Comparison of ENCODE assay signal across 21 mouse cellular contexts in the genomic region with DNA sequence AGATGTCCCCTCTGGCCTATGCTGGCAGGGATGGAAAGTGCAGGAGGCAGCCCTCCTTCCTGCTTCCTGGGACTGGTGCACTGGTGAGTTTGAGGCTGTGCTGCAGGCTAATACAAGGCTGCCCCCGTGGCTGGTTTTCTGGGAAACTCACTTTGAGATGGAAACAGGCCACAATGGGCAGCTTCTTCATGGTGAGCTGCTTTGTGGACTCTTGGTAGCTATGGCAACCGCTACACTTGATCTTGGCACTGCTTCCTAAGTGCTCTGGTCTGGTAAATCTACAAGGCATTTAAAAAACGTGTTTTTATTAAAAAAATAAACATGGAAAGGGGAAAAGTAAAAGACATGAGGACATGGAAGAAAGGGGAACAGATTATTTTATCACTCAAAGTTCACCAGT. TPM values are rescaled to one million over a fixed set of nuclear protein-coding genes. Genes with fewer than 3 reads are reported as not detected.
DNase-seq lines count a peak whose midpoint lies in the region; ATAC-seq and TF ChIP-seq lines count a peak whose summit lies in the region.
"Had no signal": no experiment of that assay in that cellular context is flagged by ENCODE, and none has a peak within 500 bp of the region (broad histone marks: within the 10 kb centered on the region; RNA-seq: fewer than 3 reads in every experiment).

No protein-coding gene starts in this region.

- no peak for TF ChIP-seq CTCF in lung, postnatal 0 days (IDR thresholded peaks at IDR 0.05)

- H3K27me3 ChIP-seq in hindbrain, embryonic 14.5 days (ENCODE audit: control insufficient read depth, insufficient read depth, low read length) = no peaks in the 10 kb centered on the region
- no peaks in the 10 kb centered on the region for H3K27me3 ChIP-seq in hindbrain, embryonic 12.5 days
- no peaks in the 10 kb centered on the region for H3K27me3 ChIP-seq in lung, postnatal 0 days (replicated peaks; ENCODE audit: insufficient read depth, low read length)
- no peaks in the 10 kb centered on the region for H3K27me3 ChIP-seq in neural tube, embryonic 14.5 days (ENCODE audit: control insufficient read depth, insufficient read depth, low read length)
- H3K27me3 ChIP-seq: embryonic facial prominence, embryonic 15.5 days; heart, embryonic 12.5 days had no signal

- TF ChIP-seq EP300 in lung, postnatal 0 days (IDR thresholded peaks at IDR 0.05) = no peak

- peaks cover 100% of the 10 kb centered on the region for H3K36me3 ChIP-seq in hindbrain, embryonic 14.5 days (replicated peaks; ENCODE audit: control insufficient read depth, insufficient read depth)
- H3K36me3 ChIP-seq in hindbrain, embryonic 12.5 days = peaks cover 100% of the 10 kb centered on the region
- H3K36me3 ChIP-seq in lung, postnatal 0 days (ENCODE audit: insufficient read depth, low read length) = peaks cover 81% of the 10 kb centered on the region
- H3K36me3 ChIP-seq in neural tube, embryonic 14.5 days (ENCODE audit: control insufficient read depth, insufficient read depth, low read length) = peaks cover 97% of the 10 kb centered on the region

- no peak overlapping the region for H3K27ac ChIP-seq in hindbrain, embryonic 14.5 days
- H3K27ac ChIP-seq in hindbrain, embryonic 12.5 days = no peak overlapping the region
- H3K27ac ChIP-seq in lung, postnatal 0 days (ENCODE audit: low read length) = no peak overlapping the region
- H3K27ac ChIP-seq in neural tube, embryonic 14.5 days (ENCODE audit: low read depth, low read length) = no peak overlapping the region
- H3K27ac ChIP-seq: embryonic facial prominence, embryonic 15.5 days; forebrain, embryonic 10.5 days; gastrocnemius, adult 2 months had no signal

- no peaks in the 10 kb centered on the region for H3K4me1 ChIP-seq in hindbrain, embryonic 14.5 days (replicated peaks; ENCODE audit: control insufficient read depth, insufficient read depth, low read length)
- H3K4me1 ChIP-seq in hindbrain, embryonic 12.5 days = no peaks in the 10 kb centered on the region
- H3K4me1 ChIP-seq in lung, postnatal 0 days (ENCODE audit: insufficient read depth, low read depth, low read length) = no peaks in the 10 kb centered on the region
- no peaks in the 10 kb centered on the region for H3K4me1 ChIP-seq in neural tube, embryonic 14.5 days (ENCODE audit: control insufficient read depth, insufficient read depth, low read length)
- H3K4me1 ChIP-seq: embryonic facial prominence, embryonic 15.5 days; forebrain, embryonic 10.5 days had no signal

- H3K9ac ChIP-seq in hindbrain, embryonic 14.5 days = no peak overlapping the region
- no peak overlapping the region for H3K9ac ChIP-seq in hindbrain, embryonic 12.5 days
- no peak overlapping the region for H3K9ac ChIP-seq in lung, postnatal 0 days (replicated peaks; ENCODE audit: low read depth)
- no peak overlapping the region for H3K9ac ChIP-seq in neural tube, embryonic 14.5 days (replicated peaks; ENCODE audit: low read depth, low read length)
- H3K9ac ChIP-seq: embryonic facial prominence, embryonic 15.5 days; heart, embryonic 12.5 days had no signal

- no peak overlapping the region for H3K4me3 ChIP-seq in hindbrain, embryonic 14.5 days (replicated peaks; ENCODE audit: low read length)
- no peak overlapping the region for H3K4me3 ChIP-seq in hindbrain, embryonic 12.5 days
- H3K4me3 ChIP-seq in lung, postnatal 0 days (ENCODE audit: low read depth, low read length) = no peak overlapping the region
- H3K4me3 ChIP-seq in neural tube, embryonic 14.5 days (ENCODE audit: low read depth, low read length) = no peak overlapping the region
- H3K4me3 ChIP-seq: embryonic facial prominence, embryonic 15.5 days; erythroblast, embryonic 14.5 days; forebrain, embryonic 10.5 days; gastrocnemius, adult 2 months; heart, embryonic 12.5 days had no signal

- no peak overlapping the region for H3K4me2 ChIP-seq in hindbrain, embryonic 14.5 days (replicated peaks)
- no peak overlapping the region for H3K4me2 ChIP-seq in hindbrain, embryonic 12.5 days (replicated peaks)
- no peak overlapping the region for H3K4me2 ChIP-seq in lung, postnatal 0 days (replicated peaks; ENCODE audit: low read depth, low read length)
- H3K4me2 ChIP-seq in neural tube, embryonic 14.5 days (ENCODE audit: low read depth, low read length) = no peak overlapping the region
- H3K4me2 ChIP-seq: embryonic facial prominence, embryonic 15.5 days; heart, embryonic 12.5 days had no signal

- WGBS in hindbrain, embryonic 14.5 days = 63% methylated on average over 3 of the region's 3 CpGs
- 71% methylated on average over 3 of the region's 3 CpGs for WGBS in hindbrain, embryonic 12.5 days
- WGBS in lung, postnatal 0 days = 54% methylated on average over 3 of the region's 3 CpGs
- 64% methylated on average over 3 of the region's 3 CpGs for WGBS in neural tube, embryonic 14.5 days

- peak; percentile 21; the same call in 1 of the 2 replicates for ATAC-seq in hindbrain, embryonic 14.5 days (ENCODE audit: low FRiP score)
- no peak for ATAC-seq in hindbrain, embryonic 12.5 days (ENCODE audit: low FRiP score)
- no peak for ATAC-seq in lung, postnatal 0 days
- ATAC-seq in neural tube, embryonic 14.5 days (ENCODE audit: low read depth) = peak; percentile 28; the same call in 1 of the 2 replicates
- ATAC-seq: intestine, embryonic 16.5 days had no signal

- no peak for DNase-seq in hindbrain, embryonic 14.5 days (ENCODE audit: low spot score)
- DNase-seq in lung, postnatal 0 days (ENCODE audit: low spot score) = peak; percentile 39
- DNase-seq in lung, postnatal 4 days = no peak
- no peak for DNase-seq in neural tube, embryonic 10.5 days (ENCODE audit: extremely low spot score, low spot score)
- DNase-seq in thymus, postnatal 36 days = no peak
- DNase-seq: adrenal gland, adult 8-10 months; adrenal gland, postnatal 36 days; cerebellum, adult 11 months; cerebellum, adult 8-10 months; cerebellum, postnatal 14 days; embryo, embryonic 11 days; gastrocnemius, adult 2 months; gastrocnemius, postnatal 25 days had no signal

- H3K9me3 ChIP-seq in hindbrain, embryonic 14.5 days (ENCODE audit: control insufficient read depth, low read length) = no peaks in the 10 kb centered on the region
- H3K9me3 ChIP-seq in hindbrain, embryonic 12.5 days (replicated peaks) = no peaks in the 10 kb centered on the region
- no peaks in the 10 kb centered on the region for H3K9me3 ChIP-seq in lung, postnatal 0 days (ENCODE audit: low read length)
- no peaks in the 10 kb centered on the region for H3K9me3 ChIP-seq in neural tube, embryonic 14.5 days (ENCODE audit: control insufficient read depth, low read length)
- H3K9me3 ChIP-seq: embryonic facial prominence, embryonic 15.5 days; forebrain, embryonic 10.5 days; heart, embryonic 12.5 days had no signal

RNA-seq across cellular contexts. Expression of gene Usp22, which starts 16.7 kb away (rescaled TPM):
- 473 and 509 TPM in 2 replicates for polyA plus RNA-seq in hindbrain, embryonic 14.5 days (2014; fragmentation: Nextera tagmentation; extraction: Ambion mirVana)
- 344 and 354 TPM in 2 replicates for polyA plus RNA-seq in hindbrain, embryonic 12.5 days (2016; fragmentation: Nextera tagmentation; extraction: Ambion mirVana)
- polyA plus RNA-seq in lung, postnatal 0 days (2015; fragmentation: Nextera tagmentation; extraction: Ambion mirVana) = 38.4 and 39.9 TPM in 2 replicates
- polyA plus RNA-seq in neural tube, embryonic 14.5 days (2014; fragmentation: Nextera tagmentation; extraction: Ambion mirVana) = 526 and 544 TPM in 2 replicates

RNA-seq across cellular contexts. Expression of gene Tnfrsf13b, which starts 31.6 kb away (rescaled TPM):
- 0.96 and 1.1 TPM in 2 replicates for polyA plus RNA-seq in hindbrain, embryonic 14.5 days (2014; fragmentation: Nextera tagmentation; extraction: Ambion mirVana)
- 1.1 and 1.5 TPM in 2 replicates for polyA plus RNA-seq in hindbrain, embryonic 12.5 days (2016; fragmentation: Nextera tagmentation; extraction: Ambion mirVana)
- polyA plus RNA-seq in lung, postnatal 0 days (2015; fragmentation: Nextera tagmentation; extraction: Ambion mirVana) = 8.5 and 10.8 TPM in 2 replicates
- 0.67 and 1.3 TPM in 2 replicates for polyA plus RNA-seq in neural tube, embryonic 14.5 days (2014; fragmentation: Nextera tagmentation; extraction: Ambion mirVana)

RNA-seq across cellular contexts. Expression of gene Aldh3a1, which starts 49.2 kb away (rescaled TPM):
- 0.16 TPM in 1 of 2 replicates, not detected in the other for polyA plus RNA-seq in hindbrain, embryonic 14.5 days (2014; fragmentation: Nextera tagmentation; extraction: Ambion mirVana)
- polyA plus RNA-seq in hindbrain, embryonic 12.5 days (2016; fragmentation: Nextera tagmentation; extraction: Ambion mirVana) = not detected in 2 replicates
- polyA plus RNA-seq in lung, postnatal 0 days (2015; fragmentation: Nextera tagmentation; extraction: Ambion mirVana) = 7.3 and 7.8 TPM in 2 replicates
- not detected in 2 replicates for polyA plus RNA-seq in neural tube, embryonic 14.5 days (2014; fragmentation: Nextera tagmentation; extraction: Ambion mirVana)
- polyA plus RNA-seq: embryonic facial prominence, embryonic 11.5 days; erythroblast, embryonic 14.5 days; forebrain, embryonic 10.5 days; heart, embryonic 12.5 days had no signal

Comparison
In these comparisons a context has a peak if more than half of its experiments do, and no peak if none do; other contexts are left out.
1. ATAC-seq: peak in hindbrain, embryonic 14.5 days (single experiment) and neural tube, embryonic 14.5 days (single experiment); none in hindbrain, embryonic 12.5 days (single experiment) and lung, postnatal 0 days (single experiment).